Mouse (Mus musculus) neural tube, embryonic 14.5 days (tissue): Measurements from ENCODE around the gene Pcdh15. TPM values are rescaled to one million over a fixed set of nuclear protein-coding genes. Genes with fewer than 3 reads are reported as not detected.

Experiments
- ATAC-seq: fragments of 200-750 bp; cut with Nextera tagmentation; 2 replicates; pipeline ENCODE4 v1.8.0; 2017; ENCODE audit warnings: low read depth, mild to moderate bottlenecking, moderate TSS enrichment, moderate library complexity
- H3K27ac ChIP-seq: fragments of 300-500 bp; sonication (generic); 2 replicates; pipeline ENCODE4 v1.5.1; 2014; ENCODE audit warnings: low read depth, mild to moderate bottlenecking, control low read depth, low read length, moderate library complexity, mixed read lengths
- H3K27me3 ChIP-seq: fragments of 300-500 bp; sonication (generic); 2 replicates; pipeline ENCODE4 v1.6.1; 2014; ENCODE audit warnings: low read length; ENCODE audit not compliant: control insufficient read depth, insufficient read depth
- H3K36me3 ChIP-seq: fragments of 300-500 bp; sonication (generic); 2 replicates; pipeline ENCODE4 v1.6.1; 2014; ENCODE audit warnings: low read length, mixed read lengths; ENCODE audit not compliant: control insufficient read depth, insufficient read depth
- H3K4me1 ChIP-seq: fragments of 300-500 bp; sonication (generic); 2 replicates; pipeline ENCODE4 v1.6.1; 2014; ENCODE audit warnings: low read length; ENCODE audit not compliant: control insufficient read depth, insufficient read depth
- H3K4me2 ChIP-seq: fragments of 300-500 bp; sonication (generic); 2 replicates; pipeline ENCODE4 v1.6.1; 2014; ENCODE audit warnings: mild to moderate bottlenecking, low read depth, low read length, control low read depth
- H3K4me3 ChIP-seq: fragments of 300-500 bp; sonication (generic); 2 replicates; pipeline ENCODE4 v1.5.1; 2014; ENCODE audit warnings: low read depth, low read length, control low read depth, mixed read lengths
- H3K9ac ChIP-seq: fragments of 300-500 bp; sonication (generic); replicated peaks from 2 replicates; pipeline ENCODE4 v1.6.1; 2014; ENCODE audit warnings: low read depth, mild to moderate bottlenecking, control low read depth, low read length, mixed read lengths
- H3K9me3 ChIP-seq: fragments of 300-500 bp; sonication (generic); 2 replicates; pipeline ENCODE4 v1.6.1; 2016; ENCODE audit warnings: low read length; ENCODE audit not compliant: control insufficient read depth
- WGBS: fragments of 180-500 bp; shearing (Covaris S2); extraction: QIAGEN DNeasy Blood & Tissue Kit; methylation state at CpG from one replicate; pipeline ENCODE4 v1.1.7; 2014; 5-methylcytosine and 5-hydroxymethylcytosine counted together
- polyA plus RNA-seq: library from polyadenylated mRNA; unstranded; fragments of >200 nt; fragmentation: Nextera tagmentation; extraction: Ambion mirVana; gene quantifications from 2 replicates; pipeline ENCODE4 v1.2.1, GENCODE M21; 2014

Gene Pcdh15
- polyA plus RNA-seq, 1 experiment from 2014 or later: 23.0 TPM

DNA sequence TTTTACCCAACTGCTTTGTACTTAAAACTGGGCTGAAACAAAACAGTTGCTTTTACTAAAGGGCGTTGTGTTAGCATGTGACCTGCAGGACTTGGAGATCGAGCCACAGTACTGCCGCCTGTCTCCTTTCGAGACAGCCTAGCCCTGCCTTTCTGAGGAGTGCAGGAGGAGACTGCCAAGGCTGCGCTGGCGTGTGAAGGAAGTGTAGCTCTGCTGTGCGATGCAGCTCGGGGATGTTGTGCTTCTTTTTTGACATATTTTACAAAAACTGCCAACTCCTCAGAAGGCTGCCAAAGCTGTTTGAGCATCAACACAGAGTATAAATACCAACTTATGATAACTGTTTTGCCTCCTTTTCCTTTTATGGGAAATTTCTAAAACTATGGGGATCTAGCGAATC is 953.9 kb downstream of the Pcdh15 start:
- 63% methylated on average over 9 of the region's 9 CpGs for WGBS
- no peaks in the 10 kb centered on the region for H3K4me1 ChIP-seq
- H3K4me3 ChIP-seq: no peak overlapping the region
- H3K9me3 ChIP-seq: no peaks in the 10 kb centered on the region
- no peaks in the 10 kb centered on the region for H3K27me3 ChIP-seq
- H3K4me2 ChIP-seq: no peak overlapping the region
- no peak overlapping the region for H3K27ac ChIP-seq
- ATAC-seq: no peak
- no peaks in the 10 kb centered on the region for H3K36me3 ChIP-seq
- H3K9ac ChIP-seq: no peak overlapping the region

- H3K4me3 ChIP-seq: no peak overlapping the region
- H3K4me2 ChIP-seq: no peak overlapping the region
- H3K9ac ChIP-seq: no peak overlapping the region
- WGBS: 90% methylated on average over 4 of the region's 4 CpGs
- no peak for ATAC-seq
- H3K27ac ChIP-seq: no peak overlapping the region
- no peaks in the 10 kb centered on the region for H3K36me3 ChIP-seq
- H3K4me1 ChIP-seq: no peaks in the 10 kb centered on the region
- H3K9me3 ChIP-seq: no peaks in the 10 kb centered on the region
- H3K27me3 ChIP-seq: no peaks in the 10 kb centered on the region
Measured at GRCm38 (mm10) chr10:74086653-74087052, 987.5 kb downstream of the Pcdh15 start.

DNA sequence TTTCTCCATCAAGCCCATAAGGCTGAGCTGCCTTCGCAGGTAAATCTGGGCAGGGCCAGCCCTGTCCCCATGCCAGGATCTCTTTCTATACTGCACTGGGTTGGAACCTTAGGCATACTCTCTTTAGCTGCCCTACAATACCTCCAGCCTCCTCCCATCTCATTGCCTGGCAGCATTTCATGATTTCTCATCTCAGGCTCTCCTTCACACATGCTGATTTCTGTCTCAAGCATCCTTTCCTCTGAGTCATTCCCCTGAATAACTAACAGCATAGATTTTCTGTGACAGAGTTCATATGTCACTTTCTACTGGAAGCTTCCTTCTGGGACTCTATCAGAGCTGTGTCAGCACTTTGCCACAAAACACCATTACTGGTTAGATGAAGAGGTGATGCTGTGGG is 999.2 kb downstream of the Pcdh15 start:
- H3K27ac ChIP-seq: no peak overlapping the region
- H3K9me3 ChIP-seq: no peaks in the 10 kb centered on the region
- no peak overlapping the region for H3K4me2 ChIP-seq
- no peaks in the 10 kb centered on the region for H3K36me3 ChIP-seq
- ATAC-seq: no peak
- WGBS: 89% methylated on average over 1 of the region's 1 CpGs
- no peak overlapping the region for H3K4me3 ChIP-seq
- no peaks in the 10 kb centered on the region for H3K4me1 ChIP-seq
- H3K9ac ChIP-seq: no peak overlapping the region
- no peaks in the 10 kb centered on the region for H3K27me3 ChIP-seq

GRCm38 (mm10) chr10:74114107-74114506 is 1015.0 kb downstream of the Pcdh15 start:
- Histone ChIP-seq H3K4me2 (no peak overlapping the region), H3K9ac (no peak overlapping the region), H3K27ac (no peak overlapping the region), H3K36me3 (no peaks in the 10 kb centered on the region), H3K4me3 (no peak overlapping the region), H3K9me3 (no peaks in the 10 kb centered on the region), H3K4me1 (no peaks in the 10 kb centered on the region), H3K27me3 (no peaks in the 10 kb centered on the region)
- ATAC-seq: no peak
- 25% methylated on average over 1 of the region's 1 CpGs for WGBS

- Histone ChIP-seq H3K4me3 (no peak overlapping the region), H3K9ac (no peak overlapping the region), H3K4me1 (no peaks in the 10 kb centered on the region), H3K27ac (no peak overlapping the region), H3K4me2 (no peak overlapping the region), H3K36me3 (no peaks in the 10 kb centered on the region), H3K9me3 (no peaks in the 10 kb centered on the region), H3K27me3 (no peaks in the 10 kb centered on the region)
- WGBS: 74% methylated on average over 1 of the region's 1 CpGs
- ATAC-seq: no peak
Measured at GRCm38 (mm10) chr10:74116817-74117216, 1017.7 kb downstream of the Pcdh15 start.

DNA sequence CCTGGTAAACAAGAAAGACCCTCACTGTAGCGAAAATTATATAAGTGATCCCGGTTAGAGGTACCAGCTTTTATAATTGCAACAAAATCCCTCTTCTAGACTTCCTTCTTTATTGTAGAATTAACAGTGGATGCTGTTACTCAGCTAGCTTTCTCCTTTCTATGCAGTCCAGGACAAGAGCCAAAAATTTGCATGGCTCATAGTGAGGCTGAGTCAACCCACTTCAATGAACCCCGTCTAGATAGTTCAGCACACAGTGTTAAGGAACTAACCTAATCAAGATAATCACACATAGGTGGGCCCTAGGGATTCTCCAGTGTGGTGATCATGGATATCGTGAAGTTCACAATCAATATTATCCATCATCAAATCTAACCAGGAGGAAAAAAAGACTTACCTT is 1024.3 kb downstream of the Pcdh15 start:
- ATAC-seq: no peak
- WGBS: 89% methylated on average over 4 of the region's 4 CpGs
- no peaks in the 10 kb centered on the region for H3K36me3 ChIP-seq

GRCm38 (mm10) chr10:74129192-74129591 is 1030.0 kb downstream of the Pcdh15 start:
- no peak overlapping the region for H3K4me2 ChIP-seq
- H3K4me1 ChIP-seq: no peaks in the 10 kb centered on the region
- no peaks in the 10 kb centered on the region for H3K9me3 ChIP-seq
- no peak for ATAC-seq
- no peak overlapping the region for H3K9ac ChIP-seq
- no peaks in the 10 kb centered on the region for H3K27me3 ChIP-seq
- H3K27ac ChIP-seq: no peak overlapping the region
- no peaks in the 10 kb centered on the region for H3K36me3 ChIP-seq
- no peak overlapping the region for H3K4me3 ChIP-seq
- 92% methylated on average over 3 of the region's 3 CpGs for WGBS

More for the DNA sequence above, 1024.3 kb downstream of the Pcdh15 start:
- Histone ChIP-seq H3K27ac (no peak overlapping the region), H3K4me3 (no peak overlapping the region), H3K27me3 (no peaks in the 10 kb centered on the region), H3K9ac (no peak overlapping the region), H3K4me2 (no peak overlapping the region), H3K4me1 (no peaks in the 10 kb centered on the region), H3K9me3 (no peaks in the 10 kb centered on the region)

DNA sequence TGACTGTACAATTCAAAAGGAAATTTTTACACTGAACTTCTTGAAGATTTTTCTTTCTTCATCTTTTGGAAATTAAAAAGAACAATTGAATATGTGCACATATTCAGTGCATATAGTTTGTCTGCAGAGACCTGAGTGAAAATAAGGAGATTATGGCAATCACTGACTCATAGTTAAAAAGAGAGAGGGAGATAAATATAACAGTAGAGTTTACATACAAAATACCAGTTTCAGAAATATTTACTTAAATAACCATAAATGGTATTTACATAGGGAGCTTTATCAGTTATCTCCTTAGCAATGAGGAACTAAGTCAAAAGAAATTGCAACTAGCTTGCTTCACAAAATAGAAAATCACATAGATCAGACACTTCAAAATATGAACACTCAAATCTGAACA is 1030.5 kb downstream of the Pcdh15 start:
- Histone ChIP-seq H3K9me3 (no peaks in the 10 kb centered on the region), H3K4me3 (no peak overlapping the region), H3K36me3 (no peaks in the 10 kb centered on the region), H3K9ac (no peak overlapping the region), H3K27ac (no peak overlapping the region), H3K4me1 (no peaks in the 10 kb centered on the region), H3K4me2 (no peak overlapping the region), H3K27me3 (no peaks in the 10 kb centered on the region)
- no peak for ATAC-seq

DNA sequence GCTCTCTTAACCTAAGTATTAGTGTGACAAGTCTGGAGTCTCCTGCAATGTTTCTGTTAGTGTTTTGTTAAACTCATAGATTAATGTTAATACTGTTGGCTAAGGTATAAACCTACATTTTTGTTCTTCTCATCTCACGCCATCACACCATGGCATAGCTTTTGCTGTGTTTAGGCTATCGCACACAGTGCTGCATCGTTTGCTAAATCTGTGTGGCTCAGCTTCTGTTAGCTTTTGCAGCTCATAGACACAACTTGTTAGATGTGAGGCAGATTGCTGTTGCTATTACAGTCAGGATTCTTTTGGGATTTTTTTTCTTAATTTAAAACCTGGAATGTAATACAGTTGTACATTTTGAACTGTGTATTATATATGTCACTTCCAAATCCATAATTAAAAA is 1031.7 kb downstream of the Pcdh15 start:
- no peak overlapping the region for H3K4me3 ChIP-seq
- WGBS: 93% methylated on average over 3 of the region's 3 CpGs

DNA sequence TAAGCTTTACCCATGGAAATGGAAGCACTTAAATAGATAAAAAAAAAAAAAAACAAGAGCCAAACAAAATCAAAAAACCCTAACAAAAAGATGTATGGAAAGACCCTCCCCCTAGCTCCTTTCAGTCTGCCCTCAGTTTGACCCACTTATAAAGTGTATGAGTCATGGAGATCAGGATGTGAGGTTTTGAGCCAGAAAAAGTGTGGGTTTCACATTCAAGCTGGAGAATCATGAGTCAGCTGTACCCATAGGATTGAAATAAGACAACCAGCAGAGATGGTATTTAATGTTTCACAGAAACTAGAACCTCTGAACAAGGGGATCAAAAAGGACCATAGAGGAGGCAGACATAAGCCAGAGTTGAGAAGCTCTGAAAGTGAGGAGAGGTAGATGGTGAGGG is 1048.8 kb downstream of the Pcdh15 start:
- H3K27ac ChIP-seq: no peak overlapping the region
- no peak overlapping the region for H3K4me3 ChIP-seq
- H3K4me1 ChIP-seq: no peaks in the 10 kb centered on the region
- no peak overlapping the region for H3K9ac ChIP-seq
- no peak for ATAC-seq
- no peaks in the 10 kb centered on the region for H3K27me3 ChIP-seq
- H3K4me2 ChIP-seq: no peak overlapping the region
- H3K36me3 ChIP-seq: no peaks in the 10 kb centered on the region
- H3K9me3 ChIP-seq: no peaks in the 10 kb centered on the region

More for the DNA sequence above, 1031.7 kb downstream of the Pcdh15 start:
- no peak for ATAC-seq
- Histone ChIP-seq H3K27ac (no peak overlapping the region), H3K36me3 (no peaks in the 10 kb centered on the region), H3K4me2 (no peak overlapping the region), H3K27me3 (no peaks in the 10 kb centered on the region), H3K9ac (no peak overlapping the region), H3K4me1 (no peaks in the 10 kb centered on the region), H3K9me3 (no peaks in the 10 kb centered on the region)
